Mouse (Mus musculus) hindbrain, embryonic 16.5 days (tissue): ENCODE measurements around the gene Clint1. TPM values are rescaled to one million over a fixed set of nuclear protein-coding genes. Genes with fewer than 3 reads are reported as not detected.

Source experiments
- ATAC-seq: fragments of 200-750 bp; cut with Nextera tagmentation; 2 replicates; pipeline ENCODE4 v1.8.0; 2017; ENCODE audit warnings: moderate TSS enrichment, moderate library complexity
- H3K27ac ChIP-seq: fragments of 300-500 bp; sonication (generic); 2 replicates; pipeline ENCODE4 v1.5.1; 2014; ENCODE audit warnings: low read depth, mild to moderate bottlenecking, control low read depth, low read length, moderate library complexity
- H3K27me3 ChIP-seq: fragments of 300-500 bp; sonication (generic); replicated peaks from 2 replicates; pipeline ENCODE4 v1.6.1; 2014; ENCODE audit warnings: low read length; ENCODE audit not compliant: control insufficient read depth, insufficient read depth
- H3K36me3 ChIP-seq: fragments of 300-500 bp; sonication (generic); 2 replicates; pipeline ENCODE4 v1.6.1; 2014; ENCODE audit warnings: mild to moderate bottlenecking, low read length, moderate library complexity, mixed read lengths; ENCODE audit not compliant: control insufficient read depth, insufficient read depth
- H3K4me1 ChIP-seq: fragments of 300-500 bp; sonication (generic); 2 replicates; pipeline ENCODE4 v1.6.1; 2014; ENCODE audit warnings: low read depth, low read length; ENCODE audit not compliant: control insufficient read depth, insufficient read depth
- H3K4me2 ChIP-seq: fragments of 300-500 bp; sonication (generic); 2 replicates; pipeline ENCODE4 v1.6.1; 2014; ENCODE audit warnings: mild to moderate bottlenecking, low read length, control low read depth, moderate library complexity
- H3K4me3 ChIP-seq: fragments of 300-500 bp; sonication (generic); 2 replicates; pipeline ENCODE4 v1.5.1; 2014; ENCODE audit warnings: mild to moderate bottlenecking, low read length, control low read depth, moderate library complexity
- H3K9ac ChIP-seq: fragments of 300-500 bp; sonication (generic); 2 replicates; pipeline ENCODE4 v1.6.1; 2014; ENCODE audit warnings: low read depth, mild to moderate bottlenecking, control low read depth, low read length, moderate library complexity
- H3K9me3 ChIP-seq: fragments of 300-500 bp; sonication (generic); 2 replicates; pipeline ENCODE4 v1.6.1; 2014; ENCODE audit warnings: mild to moderate bottlenecking, low read length, moderate library complexity; ENCODE audit not compliant: control insufficient read depth
- WGBS: fragments of 180-500 bp; shearing (Covaris S2); extraction: QIAGEN DNeasy Blood & Tissue Kit; methylation state at CpG from one replicate; pipeline ENCODE4 v1.1.7; 2014; 5-methylcytosine and 5-hydroxymethylcytosine counted together
- polyA plus RNA-seq: library from polyadenylated mRNA; unstranded; fragments of >200 nt; fragmentation: Nextera tagmentation; extraction: Ambion mirVana; gene quantifications from 2 replicates; pipeline ENCODE4 v1.2.1, GENCODE M21; 2015

Clint1 gene
- polyA plus RNA-seq, 1 experiment from 2014 or later, result 39.4 TPM

DNA sequence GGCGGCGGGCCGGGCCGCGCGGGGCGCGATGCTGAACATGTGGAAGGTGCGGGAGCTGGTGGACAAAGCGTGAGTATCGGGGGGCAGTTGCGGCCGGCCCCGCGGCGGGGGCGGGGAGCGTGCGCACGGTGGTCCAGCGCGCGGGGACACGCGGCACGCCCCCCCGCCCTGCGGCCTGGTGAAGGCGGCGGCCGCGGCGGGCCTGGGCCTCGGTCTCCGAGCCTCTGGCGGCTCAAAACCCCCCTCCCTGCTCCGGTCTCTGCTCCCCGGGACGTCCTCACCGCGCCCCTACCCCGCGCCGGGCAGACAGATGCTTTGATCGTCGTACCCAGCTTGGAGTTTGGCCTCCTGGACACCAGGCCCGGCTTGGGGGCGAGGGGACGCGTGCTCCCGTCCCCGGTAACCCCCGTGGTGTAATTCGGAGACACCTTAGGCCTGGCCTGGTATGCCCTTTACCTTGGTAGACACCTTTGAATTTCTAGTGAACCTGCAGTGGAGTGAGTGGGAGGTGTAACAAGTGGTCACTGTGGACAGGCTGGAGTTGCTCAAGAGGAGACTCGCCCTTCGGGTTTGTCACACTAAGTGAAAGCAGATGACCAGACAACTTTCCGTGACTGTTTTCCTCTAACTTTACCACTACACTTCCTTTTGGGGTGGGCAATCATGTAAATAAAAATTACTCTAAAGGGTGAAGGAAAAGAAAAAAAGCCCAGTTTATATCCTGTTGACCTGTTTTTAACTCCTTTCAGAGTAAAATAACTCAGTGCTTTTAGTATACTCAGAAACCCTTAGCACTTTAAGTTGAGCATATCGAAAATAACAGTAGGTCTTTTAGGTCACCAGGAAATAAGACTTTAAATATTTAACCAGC lies 508 bp downstream of the Clint1 start:
- Histone ChIP-seq H3K9me3 (no peaks in the 10 kb centered on the region), H3K4me2 (peak overlapping the region; percentile 65), H3K27ac (peak overlapping the region; percentile 83), H3K36me3 (no peaks in the 10 kb centered on the region; the same call in 1 of the 2 replicates), H3K9ac (peak overlapping the region; percentile 96), H3K4me3 (peak overlapping the region; percentile 83), H3K27me3 (no peaks in the 10 kb centered on the region), H3K4me1 (peaks cover 21% of the 10 kb centered on the region)
- ATAC-seq, result peak; percentile 85
- 4% methylated on average over 24 of the region's 58 CpGs for WGBS

- Histone ChIP-seq H3K36me3 (no peaks in the 10 kb centered on the region; the same call in 1 of the 2 replicates), H3K4me3 (no peak overlapping the region; the same call in 1 of the 2 replicates), H3K27me3 (no peaks in the 10 kb centered on the region), H3K4me1 (peaks cover 21% of the 10 kb centered on the region), H3K9me3 (no peaks in the 10 kb centered on the region), H3K9ac (no peak overlapping the region), H3K4me2 (peak overlapping the region; percentile 65), H3K27ac (no peak overlapping the region)
- 71% methylated on average over 6 of the region's 6 CpGs for WGBS
- no peak for ATAC-seq
These were observed 1.1 kb downstream of the Clint1 start for GRCm38 (mm10) chr11:45852995-45853317.

GRCm38 (mm10) chr11:45853916-45854315 lies 2.1 kb downstream of the Clint1 start:
- Histone ChIP-seq H3K4me1 (peaks cover 21% of the 10 kb centered on the region), H3K4me2 (no peak overlapping the region), H3K36me3 (no peaks in the 10 kb centered on the region; the same call in 1 of the 2 replicates), H3K9me3 (no peaks in the 10 kb centered on the region), H3K9ac (no peak overlapping the region), H3K27ac (no peak overlapping the region), H3K27me3 (no peaks in the 10 kb centered on the region), H3K4me3 (no peak overlapping the region)
- 100% methylated on average over 2 of the region's 2 CpGs for WGBS
- no peak for ATAC-seq

- Histone ChIP-seq H3K4me3 (no peak overlapping the region), H3K4me2 (no peak overlapping the region), H3K36me3 (no peaks in the 10 kb centered on the region; the same call in 1 of the 2 replicates), H3K9me3 (no peaks in the 10 kb centered on the region), H3K9ac (no peak overlapping the region), H3K4me1 (peaks cover 21% of the 10 kb centered on the region), H3K27ac (no peak overlapping the region), H3K27me3 (no peaks in the 10 kb centered on the region)
- no peak for ATAC-seq
- 85% methylated on average over 7 of the region's 7 CpGs for WGBS
These were observed 2.5 kb downstream of the Clint1 start for GRCm38 (mm10) chr11:45854381-45854780.

DNA sequence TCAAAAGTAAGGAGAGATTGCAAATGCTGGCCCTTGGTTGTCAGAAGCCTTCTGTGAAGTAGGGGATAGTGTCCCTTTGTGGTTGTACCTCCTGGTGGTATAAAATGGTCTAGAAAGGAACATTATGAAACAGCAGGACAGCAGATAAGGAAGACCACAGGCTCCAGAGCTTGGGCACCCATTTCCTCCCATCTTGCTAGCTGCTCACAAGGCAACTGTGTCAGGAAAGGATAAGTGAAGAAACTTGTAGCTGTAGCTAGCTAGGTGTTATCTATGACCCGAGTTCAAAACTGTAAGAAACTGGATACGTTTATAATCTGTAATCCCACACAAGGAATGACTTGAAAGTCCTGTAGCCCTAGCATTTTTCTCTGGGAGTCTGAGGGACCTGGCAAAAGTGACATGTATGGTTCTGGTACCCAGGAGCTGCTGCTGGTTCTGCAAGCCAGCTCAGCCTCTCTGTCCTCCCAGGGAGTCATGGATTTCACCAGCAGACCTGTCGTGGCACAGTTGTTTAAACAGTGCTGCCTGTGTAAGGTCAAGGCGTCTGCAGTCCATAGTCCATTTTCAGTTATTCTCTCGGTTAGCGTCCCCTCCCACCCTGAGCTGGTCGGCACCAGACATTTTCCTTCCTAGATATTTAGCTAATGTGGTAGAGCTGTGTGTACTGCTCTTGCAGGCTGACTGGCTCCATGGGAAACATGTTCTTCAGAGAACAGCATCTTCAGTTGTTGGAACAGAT lies 3.7 kb downstream of the Clint1 start:
- peaks cover 21% of the 10 kb centered on the region for H3K4me1 ChIP-seq
- H3K9ac ChIP-seq, result no peak overlapping the region
- H3K4me3 ChIP-seq, result no peak overlapping the region
- no peaks in the 10 kb centered on the region for H3K27me3 ChIP-seq
- 84% methylated on average over 7 of the region's 7 CpGs for WGBS
- H3K9me3 ChIP-seq, result no peaks in the 10 kb centered on the region
- no peak for ATAC-seq
- no peak overlapping the region for H3K27ac ChIP-seq
- H3K36me3 ChIP-seq, result no peaks in the 10 kb centered on the region; the same call in 1 of the 2 replicates
- H3K4me2 ChIP-seq, result no peak overlapping the region

DNA sequence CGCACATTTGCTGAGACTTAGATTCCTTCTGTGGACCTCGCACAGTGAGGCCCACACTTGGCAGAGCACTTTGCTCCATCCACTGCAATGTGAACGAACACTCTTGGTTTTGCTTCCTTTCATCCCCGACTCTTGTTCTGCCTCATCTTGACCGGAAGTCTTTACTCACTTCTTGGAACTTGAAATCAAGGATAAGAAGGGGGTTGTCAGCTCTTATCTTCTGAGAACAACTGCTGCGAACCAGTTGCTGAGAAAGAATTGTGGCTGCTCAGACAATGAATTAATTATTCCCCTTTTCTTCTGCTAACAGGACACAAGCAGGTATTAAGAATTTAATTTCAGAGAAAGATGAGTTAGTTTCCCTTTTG lies 4.3 kb downstream of the Clint1 start:
- Histone ChIP-seq H3K4me1 (peaks cover 21% of the 10 kb centered on the region), H3K9me3 (no peaks in the 10 kb centered on the region), H3K27me3 (no peaks in the 10 kb centered on the region), H3K9ac (no peak overlapping the region), H3K36me3 (no peaks in the 10 kb centered on the region; the same call in 1 of the 2 replicates), H3K4me2 (no peak overlapping the region), H3K27ac (no peak overlapping the region), H3K4me3 (no peak overlapping the region)
- WGBS, result 91% methylated on average over 6 of the region's 6 CpGs
- ATAC-seq, result no peak

- Histone ChIP-seq H3K4me3 (no peak overlapping the region), H3K4me1 (peaks cover 2% of the 10 kb centered on the region), H3K27ac (no peak overlapping the region), H3K9me3 (no peaks in the 10 kb centered on the region), H3K9ac (no peak overlapping the region), H3K27me3 (no peaks in the 10 kb centered on the region), H3K4me2 (no peak overlapping the region), H3K36me3 (no peaks in the 10 kb centered on the region)
- ATAC-seq, result no peak
- 90% methylated on average over 7 of the region's 7 CpGs for WGBS
These were observed 9.5 kb downstream of the Clint1 start for GRCm38 (mm10) chr11:45861334-45861733.

- Histone ChIP-seq H3K27ac (no peak overlapping the region), H3K36me3 (no peaks in the 10 kb centered on the region), H3K9me3 (no peaks in the 10 kb centered on the region), H3K4me3 (no peak overlapping the region), H3K4me2 (no peak overlapping the region), H3K9ac (no peak overlapping the region), H3K4me1 (peaks cover 4% of the 10 kb centered on the region), H3K27me3 (no peaks in the 10 kb centered on the region)
- ATAC-seq, result no peak
- 96% methylated on average over 3 of the region's 3 CpGs for whole genome bisulfite sequencing
These were observed 12.6 kb downstream of the Clint1 start for GRCm38 (mm10) chr11:45864409-45864808.

DNA sequence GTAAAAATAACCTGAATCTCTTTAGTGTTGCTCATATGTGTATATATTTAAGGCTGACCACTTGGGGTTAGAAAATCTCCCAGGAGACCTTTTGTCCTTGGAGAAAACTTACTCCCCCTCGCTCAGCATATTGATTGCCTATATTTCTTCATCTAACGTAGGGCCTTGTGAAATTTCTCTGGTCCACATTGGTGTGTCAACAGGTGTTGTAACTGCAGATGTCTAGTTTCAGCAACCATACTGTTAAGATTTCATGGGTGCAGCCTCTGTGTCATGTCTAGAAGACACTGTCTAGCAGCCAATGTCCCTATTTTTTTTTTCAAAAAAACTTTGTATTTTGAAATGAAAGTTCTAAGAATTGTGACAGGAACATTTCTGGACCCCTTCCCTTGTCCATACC lies 14.0 kb downstream of the Clint1 start:
- no peak overlapping the region for H3K4me3 ChIP-seq
- WGBS, result 88% methylated on average over 2 of the region's 2 CpGs
- ATAC-seq, result no peak
- H3K36me3 ChIP-seq, result no peaks in the 10 kb centered on the region
- H3K27ac ChIP-seq, result no peak overlapping the region
- H3K9ac ChIP-seq, result no peak overlapping the region
- no peak overlapping the region for H3K4me2 ChIP-seq
- H3K27me3 ChIP-seq, result no peaks in the 10 kb centered on the region
- peaks cover 4% of the 10 kb centered on the region for H3K4me1 ChIP-seq
- no peaks in the 10 kb centered on the region for H3K9me3 ChIP-seq
